Mouse (Mus musculus): ENCODE measurements around the gene B9d2.
A peak's percentile ranks its signal among the peaks of the same experiment; 100 is the strongest.

Gene B9d2

DNA sequence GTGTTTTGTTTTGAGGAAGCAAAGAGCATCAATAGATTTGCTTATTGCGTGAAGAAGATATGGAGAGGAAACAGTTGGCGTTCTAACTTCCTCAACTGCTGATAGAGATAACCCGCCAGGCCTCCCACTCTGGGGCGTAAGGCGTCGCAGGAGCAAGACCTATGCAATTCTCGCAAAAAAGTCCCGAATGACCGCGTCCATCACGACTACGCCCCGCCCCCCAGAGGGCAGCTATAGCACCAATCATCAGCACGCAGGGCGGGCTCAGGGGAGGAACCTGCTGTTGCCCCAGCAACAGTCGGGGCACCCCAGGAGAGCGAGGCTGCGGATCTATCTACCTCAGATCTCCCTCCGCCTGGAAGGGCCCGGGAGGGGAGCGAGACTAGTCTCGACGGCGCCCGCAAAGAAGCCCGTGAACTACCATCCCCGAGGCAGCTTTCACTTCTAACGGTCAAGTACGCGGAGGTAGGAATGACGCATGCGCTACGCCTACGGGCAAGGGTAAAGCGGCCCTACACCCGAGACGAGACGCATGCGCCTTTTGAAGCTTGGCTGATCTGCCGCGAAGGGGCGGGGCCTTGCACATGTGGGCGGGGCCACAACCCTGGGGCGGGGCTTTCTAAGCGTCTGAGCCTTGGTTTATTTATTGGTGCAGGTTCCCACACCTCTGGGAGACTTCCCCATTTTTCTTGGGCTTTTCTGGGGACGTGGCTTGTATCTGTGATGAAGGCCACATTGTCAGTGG lies at the start of gene B9d2:
B9d2 (plus strand) TSS at position 267 of the 745 bp plus-strand sequence.
- peak; percentile 98 for DNase-seq (ENCODE audit: low read depth, low spot score)

DNA sequence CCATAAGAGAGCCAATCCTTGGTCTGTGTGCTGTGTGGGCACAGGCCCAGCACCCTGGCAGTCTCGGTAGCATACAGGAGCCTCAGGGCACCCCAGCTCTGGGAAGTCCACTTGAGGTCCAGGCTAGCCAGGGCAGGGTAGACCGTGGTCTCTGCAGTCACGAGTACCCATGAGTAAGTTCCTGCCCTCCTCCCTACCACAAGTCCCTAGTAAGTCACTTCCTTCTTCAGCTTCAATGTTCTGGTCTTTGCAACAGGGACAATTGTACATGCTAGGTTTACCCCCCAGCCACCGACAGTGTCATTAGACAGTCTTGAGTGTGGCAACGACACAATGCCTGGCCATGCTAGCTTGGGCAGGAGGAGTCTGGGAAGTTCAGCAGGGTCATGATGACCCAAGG lies 47.9 kb upstream of the B9d2 start:
- no peak for DNase-seq (ENCODE audit: low read depth, low spot score)

DNA sequence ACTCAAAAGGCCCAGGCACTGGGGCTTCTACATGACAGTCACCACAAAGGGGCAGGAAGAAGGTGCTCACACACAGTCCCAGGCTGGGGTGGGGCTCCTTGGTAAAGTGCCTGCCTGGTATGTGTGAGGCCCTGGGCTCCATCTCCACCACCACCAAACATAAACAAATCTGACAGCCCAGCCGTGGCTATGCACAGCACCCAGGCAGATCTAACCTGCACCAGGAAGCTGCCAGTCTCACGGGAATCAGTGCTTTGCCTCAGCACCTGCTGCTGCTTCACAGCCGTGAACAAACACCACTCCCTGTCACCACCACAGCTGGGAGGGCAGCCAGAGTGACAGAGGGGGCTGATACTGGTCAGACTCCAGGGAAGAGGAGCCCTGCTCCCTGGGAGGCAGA lies 44.2 kb upstream of the B9d2 start:
- peak; percentile 40 for DNase-seq (ENCODE audit: low read depth, low spot score)

DNA sequence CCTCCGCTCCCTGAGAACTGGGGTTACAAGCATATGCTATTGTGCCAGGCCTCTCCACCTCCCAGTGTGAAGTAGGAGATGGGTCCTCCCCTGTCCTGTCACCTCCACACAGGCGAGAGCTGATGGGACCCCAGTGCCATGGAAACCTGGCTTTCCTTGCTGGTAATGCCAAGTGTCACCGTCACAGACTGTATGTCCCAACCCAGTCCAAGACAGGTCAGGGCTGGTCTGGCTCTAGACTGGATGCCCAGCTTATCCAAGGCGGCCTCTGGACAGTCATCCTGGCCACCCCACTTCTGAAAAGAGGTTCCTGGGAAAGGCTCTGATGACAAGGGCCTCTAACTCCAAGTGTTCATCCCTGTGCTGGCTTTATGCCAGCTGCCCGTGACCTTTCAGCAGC lies 43.5 kb upstream of the B9d2 start:
- DNase-seq (ENCODE audit: low read depth, low spot score) = no peak

DNA sequence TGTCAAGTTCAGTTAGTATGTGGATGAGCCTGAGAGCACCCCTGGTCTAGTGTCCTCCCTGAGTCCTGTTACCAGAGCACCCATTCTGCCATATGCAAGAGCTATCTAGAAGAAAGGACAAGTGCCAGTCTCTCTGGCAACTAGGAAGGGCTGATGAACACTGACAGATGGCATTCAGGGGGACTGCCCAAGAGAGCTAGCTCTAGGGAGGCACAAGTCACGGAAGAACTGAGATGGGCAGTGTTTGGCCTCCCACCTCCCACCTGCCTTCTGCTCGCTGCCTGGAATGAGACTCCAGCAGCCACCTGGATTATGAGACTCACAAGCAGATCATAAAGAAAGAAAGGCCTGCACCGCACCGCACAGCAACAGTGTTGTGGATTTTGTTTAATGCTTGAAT lies 40.8 kb upstream of the B9d2 start:
- DNase-seq (ENCODE audit: low read depth, low spot score) = no peak

DNA sequence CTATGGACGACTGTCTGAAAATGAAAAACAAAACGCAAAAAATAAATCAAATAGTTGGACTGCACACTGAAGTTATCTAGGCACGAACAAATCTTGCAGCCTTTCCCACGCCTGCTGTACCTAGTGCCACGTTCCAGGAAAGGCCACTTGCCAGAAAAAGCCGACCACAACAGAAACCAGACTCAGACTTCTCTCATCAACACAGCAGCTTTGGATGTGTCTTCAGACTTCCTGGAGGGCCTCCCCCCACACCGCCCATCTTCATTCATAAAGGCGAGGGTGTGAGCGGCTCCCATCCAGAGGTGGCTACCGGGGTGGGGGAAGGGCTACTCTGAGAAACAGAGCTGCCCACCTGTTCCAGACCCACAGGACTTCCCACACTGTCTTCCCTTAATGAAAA lies 36.4 kb upstream of the B9d2 start:
- DNase-seq (ENCODE audit: low read depth, low spot score) = no peak

DNA sequence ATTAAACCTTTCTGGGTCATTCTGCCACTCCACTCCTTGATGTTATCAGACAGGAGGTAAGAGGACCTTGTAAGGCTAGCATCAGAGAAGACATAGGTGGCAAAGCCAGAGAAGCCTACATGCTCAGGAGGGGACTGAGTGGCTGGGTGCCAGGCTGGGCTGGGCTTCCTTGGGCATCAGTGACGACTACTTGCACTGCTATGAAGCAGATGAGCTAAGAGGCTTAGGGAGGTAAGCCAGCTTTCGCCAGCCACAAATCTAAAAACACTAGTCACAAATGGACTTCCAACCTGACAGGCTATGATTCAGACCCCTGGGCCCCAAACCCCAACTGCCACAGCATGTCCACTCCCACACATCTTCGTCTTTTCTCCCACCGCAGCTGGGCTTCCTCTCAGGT lies 35.9 kb upstream of the B9d2 start:
- no peak for DNase-seq (ENCODE audit: low read depth, low spot score)

DNA sequence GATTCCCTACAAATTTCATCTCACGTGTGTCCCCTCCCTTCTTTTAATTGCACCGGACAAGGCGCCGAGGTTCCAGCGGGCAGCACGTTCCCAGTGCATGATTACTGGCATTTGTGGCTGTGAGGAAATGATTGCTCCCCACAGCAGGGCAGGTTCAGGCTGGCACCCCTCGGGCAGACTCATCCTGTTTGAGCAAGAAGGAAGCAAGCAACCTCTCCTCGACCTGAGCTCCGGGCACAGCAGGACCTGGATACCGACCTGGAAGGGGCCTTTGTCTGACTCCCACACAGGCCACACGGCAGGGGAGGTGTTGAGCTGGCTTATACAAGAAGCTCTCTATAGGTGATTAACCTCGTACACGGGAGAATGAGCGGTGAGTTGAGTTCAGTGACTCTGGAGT lies 35.5 kb upstream of the B9d2 start:
- no peak for DNase-seq (ENCODE audit: low read depth, low spot score)

DNA sequence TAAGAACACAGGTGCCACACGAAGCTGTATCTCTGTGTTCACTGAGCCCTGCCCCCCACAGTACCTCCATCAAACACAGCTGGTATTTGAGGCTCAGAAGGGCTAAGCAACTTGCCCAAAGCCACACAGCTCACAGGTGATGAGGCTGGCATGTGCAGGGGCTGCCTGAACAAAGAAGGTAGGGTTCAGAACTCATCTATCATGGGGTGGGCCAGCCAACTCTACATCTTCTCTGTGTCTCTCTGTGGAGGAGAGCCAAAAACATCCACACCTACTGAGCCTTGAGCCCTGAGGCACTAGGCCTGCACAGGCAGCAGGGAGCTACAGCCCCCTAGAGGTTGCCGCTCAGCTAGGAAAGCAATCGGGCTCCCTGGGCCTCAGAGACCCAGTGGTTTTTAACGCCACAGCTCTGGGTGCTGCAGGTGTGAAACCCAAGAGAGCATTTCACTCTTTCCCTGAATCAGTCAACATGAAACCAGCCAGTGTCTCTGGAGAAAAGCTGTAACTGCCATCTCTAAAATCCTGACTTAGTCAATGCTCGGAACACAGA lies 32.9 kb upstream of the B9d2 start:
- DNase-seq (ENCODE audit: low read depth, low spot score) = peak; percentile 66

DNA sequence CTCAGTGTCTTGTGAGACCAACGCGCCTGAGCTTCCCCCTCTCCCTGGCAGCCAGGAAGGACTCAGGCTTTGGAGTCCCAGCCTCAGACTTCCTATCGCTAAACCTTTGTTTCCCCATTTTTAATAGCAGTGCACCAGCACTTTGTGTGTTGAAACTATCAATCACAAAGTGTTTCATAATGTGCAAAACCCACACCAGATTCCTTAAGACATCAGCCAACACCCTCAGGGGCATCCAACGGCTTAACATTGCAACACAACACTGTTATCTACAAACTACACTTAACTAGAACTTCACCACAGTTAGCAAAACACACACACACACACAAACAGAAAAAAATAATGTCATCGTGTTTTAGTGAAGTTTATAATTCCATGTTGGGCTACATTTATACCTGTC lies 30.7 kb upstream of the B9d2 start:
- no peak for DNase-seq (ENCODE audit: low read depth, low spot score)

DNA sequence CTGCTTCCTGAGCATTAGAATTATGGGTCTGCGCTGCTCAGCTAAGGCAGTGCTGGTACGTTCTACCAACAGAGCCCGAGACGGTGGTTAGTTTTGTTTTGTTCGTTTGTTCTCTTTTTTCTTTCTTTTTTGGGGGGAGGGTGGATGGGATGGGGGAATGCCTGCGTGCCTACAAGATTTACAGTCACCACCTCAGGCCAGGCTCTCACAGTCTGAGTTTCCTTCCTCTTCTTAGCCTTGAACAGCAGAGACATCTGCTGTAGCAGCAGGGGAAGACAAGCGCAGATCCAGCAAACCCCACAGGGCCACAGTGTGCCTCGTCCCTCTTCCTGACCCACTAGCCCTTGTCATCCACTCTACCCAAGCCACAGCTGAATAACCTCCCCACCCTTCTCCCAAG lies 29.3 kb upstream of the B9d2 start:
- no peak for DNase-seq (ENCODE audit: low read depth, low spot score)

DNA sequence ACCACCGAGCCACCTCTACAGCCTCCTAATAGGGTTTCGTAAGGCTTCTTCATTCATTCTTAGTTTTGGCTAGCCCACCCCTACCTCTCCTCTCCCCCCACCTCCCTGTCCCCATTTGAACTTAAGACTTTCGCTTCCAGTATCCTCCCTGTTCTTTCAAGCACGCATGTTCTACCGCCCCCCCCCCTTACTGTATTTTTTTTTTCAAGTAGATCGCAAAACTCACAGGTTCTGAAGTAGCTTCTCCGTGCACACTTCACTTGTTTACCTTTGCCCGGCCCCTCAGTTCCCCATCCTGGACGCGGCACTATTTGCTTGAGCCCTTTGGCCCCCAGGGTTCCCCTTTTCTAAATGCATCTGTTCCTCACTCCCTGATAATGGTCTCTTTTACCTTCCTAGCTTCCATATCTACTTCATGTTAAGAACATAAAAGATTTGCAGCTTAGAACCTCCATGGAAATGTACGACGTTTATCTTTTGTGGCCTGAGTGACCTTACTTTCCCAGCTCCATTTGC lies 28.3 kb upstream of the B9d2 start:
- DNase-seq (ENCODE audit: low read depth, low spot score) = no peak

DNA sequence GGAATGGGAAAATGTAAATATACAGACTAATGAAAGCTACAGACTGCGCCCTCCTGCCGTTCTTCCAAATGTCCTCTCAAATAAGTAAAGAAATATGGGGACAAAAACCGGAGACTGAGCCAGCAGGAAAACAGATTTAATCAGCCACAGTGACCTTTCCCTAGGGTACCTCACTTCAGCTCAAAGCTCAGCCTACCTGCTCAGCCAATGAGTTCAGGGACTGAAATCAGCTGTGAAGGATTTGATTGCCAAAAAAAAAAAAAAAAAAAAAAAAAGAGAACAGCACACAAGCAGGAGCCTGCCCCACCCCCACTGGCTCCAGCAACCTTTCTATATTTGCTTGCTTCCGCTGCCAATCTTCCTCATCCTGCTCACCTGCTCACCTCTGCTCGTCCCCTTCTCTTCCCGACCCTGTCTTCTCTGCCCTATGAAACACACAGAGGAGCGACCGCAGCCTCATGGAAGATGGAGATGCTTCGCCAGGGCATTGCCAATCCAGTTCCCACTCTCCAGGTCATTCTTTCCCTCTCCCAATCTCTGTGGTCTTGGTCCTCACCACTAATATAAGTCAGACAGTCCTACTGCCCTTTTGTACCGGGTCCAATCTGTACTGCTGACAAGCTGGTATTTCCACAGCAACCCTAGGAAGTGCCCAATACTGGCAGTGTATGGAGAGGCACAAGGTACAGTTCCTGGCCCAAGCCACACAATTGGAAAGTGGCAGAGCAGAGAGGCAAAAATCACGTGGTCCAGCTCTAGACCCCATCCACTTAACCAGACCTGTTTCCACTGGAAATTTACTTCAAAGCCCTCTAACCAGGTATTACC lies 24.8 kb upstream of the B9d2 start:
- DNase-seq (ENCODE audit: low read depth, low spot score) = no peak

DNA sequence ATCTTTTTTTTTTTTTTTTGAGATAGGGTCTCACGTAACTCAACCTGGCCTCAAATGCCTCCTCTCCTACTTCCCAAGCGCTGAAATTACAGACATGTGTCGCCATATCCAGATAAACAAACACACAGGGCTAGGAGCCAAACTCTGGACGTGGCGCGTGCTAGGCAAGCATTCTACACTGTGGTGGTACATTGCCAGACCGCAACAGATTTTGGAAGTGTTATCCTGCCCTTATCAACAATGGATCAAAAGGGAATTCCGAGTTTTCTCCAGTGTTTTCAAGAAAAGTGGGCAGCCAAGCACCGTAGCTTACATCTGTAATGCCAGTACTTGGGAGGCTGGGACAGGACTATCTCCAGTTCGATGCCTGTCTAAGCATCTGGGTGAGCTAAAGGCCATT lies 22.8 kb upstream of the B9d2 start:
- no peak for DNase-seq (ENCODE audit: low read depth, low spot score)

DNA sequence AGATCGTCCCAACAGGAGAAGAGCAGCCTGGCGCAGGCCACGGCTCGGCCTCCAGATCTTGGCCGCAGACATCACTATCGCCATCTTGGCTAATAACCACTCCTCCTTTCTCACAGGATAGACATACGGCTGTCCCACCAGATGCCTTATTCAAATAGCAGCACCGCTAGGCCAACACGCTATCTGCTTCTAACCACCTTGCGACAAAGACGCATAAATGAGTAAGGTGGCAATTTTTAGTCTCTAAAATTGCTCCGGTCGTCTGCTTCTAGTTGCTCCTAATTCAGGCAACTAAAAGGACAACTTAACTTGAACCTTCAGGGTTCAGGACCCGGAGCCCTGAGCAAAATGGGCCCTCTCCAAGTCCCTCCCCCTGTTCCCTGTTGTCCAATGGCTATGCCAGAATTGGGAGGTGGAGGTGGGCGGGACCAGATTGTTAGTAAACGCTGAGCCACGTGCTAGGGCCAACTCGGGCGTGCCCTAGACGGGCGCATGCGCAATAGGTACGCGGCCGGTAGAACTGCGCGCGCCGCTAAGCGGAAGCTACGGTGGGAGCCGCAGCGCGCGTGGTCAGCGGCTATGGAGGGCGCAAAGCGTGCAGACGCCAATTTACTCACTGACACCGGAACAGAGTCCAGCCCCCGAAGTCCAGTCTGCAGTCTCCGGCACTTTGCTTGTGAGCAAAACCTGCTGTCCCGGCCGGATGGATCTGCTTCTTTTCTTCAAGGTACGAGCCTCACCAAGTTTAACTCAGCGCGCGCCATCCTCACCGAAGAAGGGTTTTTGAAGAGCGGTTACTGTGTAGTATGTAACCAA lies 21.7 kb upstream of the B9d2 start, which contains the start of the genes Bckdha and Exosc5:
Bckdha (minus strand) TSS at position 325 of the 816 bp plus-strand sequence.
Exosc5 (plus strand) TSS at position 508 of the 816 bp plus-strand sequence.
- peak; percentile 99 for DNase-seq (ENCODE audit: low read depth, low spot score)

DNA sequence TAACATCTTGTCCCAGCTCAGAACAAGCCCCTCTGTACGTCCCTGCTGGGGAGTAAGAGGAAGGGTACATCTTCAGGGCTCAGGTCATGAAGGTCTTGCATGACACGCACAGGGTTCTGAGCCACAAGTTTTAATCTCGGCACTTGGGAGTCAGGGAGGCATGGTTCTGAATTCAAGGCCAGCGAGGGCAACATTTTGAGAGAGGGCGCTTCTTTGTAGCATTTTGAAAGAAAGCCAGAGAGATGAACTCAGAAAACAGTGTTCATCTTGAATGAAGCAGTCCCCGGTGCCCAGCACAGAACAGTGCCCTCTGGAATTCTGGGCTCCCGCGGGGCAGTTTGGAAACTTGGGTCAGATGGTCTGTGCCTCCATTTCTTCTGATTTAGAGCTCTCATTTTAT lies 14.2 kb upstream of the B9d2 start:
- no peak for DNase-seq (ENCODE audit: low read depth, low spot score)

DNA sequence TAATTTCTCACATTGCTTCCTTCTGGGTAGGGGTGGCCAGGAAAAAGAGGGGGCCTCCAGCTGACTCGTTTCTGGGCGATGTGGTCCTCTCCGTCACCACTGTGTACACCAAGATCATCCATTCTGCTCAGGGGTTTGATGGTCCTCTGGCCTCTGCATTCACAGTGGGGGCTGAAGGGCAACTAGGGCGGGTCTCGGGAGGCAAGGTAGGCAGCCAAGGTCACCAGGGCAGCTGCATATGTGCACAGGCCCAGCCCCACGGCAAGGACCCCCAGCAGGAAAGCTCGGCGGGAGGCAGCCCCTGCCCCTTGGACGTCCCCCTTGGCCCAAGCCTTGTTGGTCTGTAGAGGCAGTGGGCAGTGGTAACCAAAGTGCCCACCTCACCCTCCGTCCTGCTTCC lies 11.4 kb upstream of the B9d2 start:
- no peak for DNase-seq (ENCODE audit: low read depth, low spot score)

DNA sequence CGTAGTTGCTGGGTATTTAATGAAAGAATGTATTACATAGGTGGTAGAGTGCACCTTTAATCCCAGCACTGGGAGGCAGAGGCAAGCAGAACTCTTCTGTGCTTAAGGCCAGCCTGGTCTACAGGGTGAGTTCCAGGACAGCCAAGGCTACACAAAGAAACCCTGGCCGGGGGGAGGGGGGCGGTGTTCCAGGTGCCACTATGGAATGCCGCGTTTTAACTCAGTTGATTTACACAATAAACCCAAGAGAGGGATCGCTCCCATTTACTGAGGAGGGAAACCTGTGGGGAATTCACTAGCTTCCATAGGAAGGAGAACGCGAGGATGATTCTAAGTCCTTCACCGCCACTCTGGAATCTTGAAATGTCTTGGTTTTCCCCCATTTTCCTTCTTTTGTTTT lies 10.9 kb upstream of the B9d2 start:
- DNase-seq (ENCODE audit: low read depth, low spot score) = no peak

DNA sequence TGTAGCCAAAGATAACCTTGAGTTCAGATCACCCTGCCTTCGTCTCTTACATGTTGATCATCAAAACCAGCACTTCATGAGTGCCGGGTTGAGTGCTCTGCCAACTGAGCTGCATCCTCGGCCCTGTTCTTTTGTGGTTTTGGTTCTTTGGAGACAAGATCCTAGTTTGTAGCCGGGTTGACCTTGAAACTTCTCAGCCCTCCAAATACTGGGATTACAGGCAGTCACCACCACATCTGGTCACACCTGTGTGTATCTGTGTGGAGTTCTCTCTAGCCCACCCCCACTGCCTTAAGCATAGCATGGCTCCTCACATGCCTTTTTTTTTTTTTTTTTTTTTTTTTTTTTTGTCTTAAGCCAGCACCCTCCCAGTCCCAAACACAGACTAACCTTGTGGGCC lies 10.5 kb upstream of the B9d2 start:
- no peak for DNase-seq (ENCODE audit: low read depth, low spot score)

DNA sequence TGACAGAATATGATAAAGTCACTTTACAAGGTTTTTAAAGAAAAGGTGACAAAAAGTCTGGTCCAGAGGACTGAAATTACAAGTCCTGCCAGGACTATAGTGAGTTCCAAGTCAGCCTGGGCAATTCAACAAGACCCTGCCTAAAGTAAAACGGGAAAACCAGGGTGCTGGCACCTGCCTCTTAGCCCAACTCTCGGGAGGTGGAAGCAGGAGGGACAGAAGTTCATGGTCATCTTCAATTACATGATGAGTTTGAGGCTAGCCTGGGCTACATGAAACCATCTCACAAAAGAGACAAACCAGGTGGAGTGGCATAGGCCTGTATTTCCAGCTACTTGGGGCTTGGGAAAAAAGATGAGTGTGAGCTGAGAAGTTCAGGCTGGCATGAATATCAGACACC lies 8.9 kb upstream of the B9d2 start:
- no peak for DNase-seq (ENCODE audit: low read depth, low spot score)

DNA sequence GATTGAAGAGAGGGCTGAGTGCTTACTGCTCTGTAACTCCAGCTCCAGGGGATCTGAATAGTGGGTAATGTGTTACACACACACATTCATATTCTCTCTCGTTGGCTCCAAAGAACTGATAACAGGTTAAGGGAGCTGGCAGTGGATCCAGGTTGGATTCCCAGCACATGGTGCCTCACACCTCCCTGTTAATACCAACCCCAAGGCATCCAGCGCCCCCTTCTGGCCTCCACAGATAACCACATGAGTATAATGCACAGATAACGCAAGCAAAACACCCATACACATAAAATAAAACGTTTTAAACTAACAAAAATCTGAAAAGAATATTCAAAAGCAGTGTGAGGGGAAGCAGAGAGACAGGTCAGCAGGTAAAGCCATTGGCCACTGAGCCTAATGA lies 8.1 kb upstream of the B9d2 start:
- DNase-seq (ENCODE audit: low read depth, low spot score) = no peak

DNA sequence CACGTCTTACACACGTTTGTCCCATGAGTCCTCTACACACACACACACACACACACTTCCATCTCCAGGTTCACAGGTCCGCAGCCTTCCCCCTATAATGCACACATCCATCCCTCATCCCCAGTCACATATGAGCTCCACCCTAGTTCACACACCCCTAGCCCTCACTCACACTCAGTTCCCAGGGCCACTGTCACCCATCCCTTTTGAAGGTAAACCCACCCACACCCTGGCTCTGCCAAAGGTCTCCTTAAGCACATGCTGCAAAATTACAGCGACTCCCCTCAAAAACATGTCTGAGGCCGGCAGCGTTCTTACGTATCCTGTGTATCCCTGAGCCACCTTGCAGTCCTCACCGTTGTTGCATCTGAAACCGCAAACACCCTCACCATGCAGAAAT lies 6.3 kb upstream of the B9d2 start:
- DNase-seq (ENCODE audit: low read depth, low spot score) = no peak
